Mouse (Mus musculus) cerebellum, adult 9-10 months (tissue): ENCODE measurements around the gene Camta1.
"Not testable (repeated sequence)": the region's sequence is repeated elsewhere in the genome, so short reads cannot be mapped to it uniquely, and the experiment has no call there.

ENCODE experiments used
- DNase-seq: peaks from one replicate; pipeline ENCODE4 v3.0.0; 2022

Gene Camta1

GRCm38 (mm10) chr4:151036521-151036920 is 825.2 kb downstream of the Camta1 start:
- no peak for DNase-seq

- DNase-seq = peak; percentile 46
Measured at GRCm38 (mm10) chr4:151027001-151027400, 834.7 kb downstream of the Camta1 start.

- DNase-seq = no peak
Measured at GRCm38 (mm10) chr4:151024152-151024551, 837.5 kb downstream of the Camta1 start.

- DNase-seq = not testable (repeated sequence)
Measured at GRCm38 (mm10) chr4:151017356-151017755, 844.3 kb downstream of the Camta1 start.

- no peak for DNase-seq
Measured at GRCm38 (mm10) chr4:151015946-151016345, 845.7 kb downstream of the Camta1 start.

GRCm38 (mm10) chr4:151010316-151010715 is 851.4 kb downstream of the Camta1 start:
- no peak for DNase-seq

- no peak for DNase-seq
Measured at GRCm38 (mm10) chr4:151006945-151007344, 854.7 kb downstream of the Camta1 start.

- DNase-seq = no peak
Measured at GRCm38 (mm10) chr4:151005656-151006318, 855.9 kb downstream of the Camta1 start.

- no peak for DNase-seq
Measured at GRCm38 (mm10) chr4:151001397-151001796, 860.3 kb downstream of the Camta1 start.

GRCm38 (mm10) chr4:150998626-150999025 is 863.0 kb downstream of the Camta1 start:
- DNase-seq = no peak

- no peak for DNase-seq
Measured at GRCm38 (mm10) chr4:150996797-150997196, 864.9 kb downstream of the Camta1 start, which contains the start of gene Uts2. TSS of gene Uts2 (plus strand) at chr4:150997097.

GRCm38 (mm10) chr4:150990148-150990547 is 871.5 kb downstream of the Camta1 start:
- DNase-seq = no peak

- DNase-seq = no peak
Measured at GRCm38 (mm10) chr4:150980153-150980552, 881.5 kb downstream of the Camta1 start.

- no peak for DNase-seq
Measured at GRCm38 (mm10) chr4:150979455-150979854, 882.2 kb downstream of the Camta1 start.

- DNase-seq = no peak
Measured at GRCm38 (mm10) chr4:150978156-150978910, 883.3 kb downstream of the Camta1 start.

GRCm38 (mm10) chr4:150975145-150975544 is 886.5 kb downstream of the Camta1 start:
- DNase-seq = no peak

GRCm38 (mm10) chr4:150973264-150973663 is 888.4 kb downstream of the Camta1 start:
- no peak for DNase-seq

GRCm38 (mm10) chr4:150968956-150969355 is 892.7 kb downstream of the Camta1 start:
- DNase-seq = no peak

GRCm38 (mm10) chr4:150966556-150966955 is 895.1 kb downstream of the Camta1 start:
- DNase-seq = peak; percentile 52

GRCm38 (mm10) chr4:150965555-150965951 is 896.1 kb downstream of the Camta1 start:
- no peak for DNase-seq

- peak; percentile 79 for DNase-seq
Measured at GRCm38 (mm10) chr4:150964635-150965554, 896.8 kb downstream of the Camta1 start.

GRCm38 (mm10) chr4:150963711-150964110 is 898.0 kb downstream of the Camta1 start:
- DNase-seq = no peak

GRCm38 (mm10) chr4:150962231-150962630 is 899.4 kb downstream of the Camta1 start:
- DNase-seq = no peak
